Mouse (Mus musculus): ENCODE data around the gene Dnaja2.

DNA sequence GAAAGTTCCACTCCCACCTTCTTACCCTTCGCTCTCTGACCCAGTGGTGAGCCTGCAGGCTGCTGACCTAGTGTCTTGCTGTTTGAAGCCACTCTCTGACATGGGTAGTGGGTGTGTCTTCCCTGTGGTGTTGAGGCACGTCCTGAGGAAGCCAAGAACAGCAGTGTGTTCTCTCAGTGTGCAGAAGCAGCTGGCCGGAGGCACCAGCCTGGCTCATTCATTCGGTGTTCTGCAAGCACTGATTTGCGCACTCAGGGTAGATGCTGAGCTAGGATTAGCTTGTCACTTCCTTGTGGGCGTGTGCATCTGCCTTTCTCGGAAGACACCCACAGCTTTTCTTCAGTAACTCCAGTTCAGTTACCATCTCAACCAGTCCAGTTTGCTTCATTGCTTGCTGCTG lies 39.8 kb downstream of the Dnaja2 start:
- TF ChIP-seq POLR2A (IDR thresholded peaks at IDR 0.05; ENCODE audit: insufficient read depth, low read depth, low read length), result no peak
- no peak for TF ChIP-seq CTCF (IDR thresholded peaks at IDR 0.05; ENCODE audit: insufficient read depth, low read depth, low read length)
